Mouse (Mus musculus) CH12.LX (cell line): ENCODE measurements at regions not wholly inside any gene's neighbourhood (a gene's known extent, or its start where the extent isn't known, plus 50 kb on each side); places are given as distances from the start of the nearest gene placed in this dataset.

Experiments
- DNase-seq: peaks from one replicate; pipeline ENCODE4 v3.0.0-alpha.2; 2013; ENCODE audit errors: extremely low read depth
- H3K27ac ChIP-seq: 2 replicates; pipeline ENCODE4 v1.5.1; 2012; ENCODE audit warnings: low read depth, mild to moderate bottlenecking, control low read depth, moderate library complexity; ENCODE audit not compliant: insufficient read depth
- H3K27me3 ChIP-seq: replicated peaks from 2 replicates; pipeline ENCODE3; 2012; ENCODE audit warnings: inconsistent platforms
- H3K36me3 ChIP-seq, 2 experiments: replicated peaks in 1 of 2; 2 replicates each; pipeline versions ENCODE3 to v1.6.1; 2012; ENCODE audit warnings: inconsistent platforms in 1 of 2, low read length in 1 of 2, mild to moderate bottlenecking in 1 of 2, mixed read lengths in 1 of 2, moderate library complexity in 1 of 2; ENCODE audit not compliant: control insufficient read depth in 1 of 2, insufficient read depth in 1 of 2
- H3K4me1 ChIP-seq, 2 experiments: 2 replicates each; pipeline ENCODE4 v1.6.1; 2012; ENCODE audit warnings: inconsistent platforms in 1 of 2, moderate library complexity in 1 of 2; ENCODE audit not compliant: insufficient read depth in 2 of 2, control insufficient read depth in 1 of 2
- H3K4me2 ChIP-seq: 2 replicates; pipeline ENCODE4 v1.6.1; 2012; ENCODE audit warnings: low read depth, mild to moderate bottlenecking, control low read depth; ENCODE audit not compliant: poor library complexity, insufficient read depth, severe bottlenecking
- H3K4me3 ChIP-seq, 3 experiments: fragments of 150-350 bp in 1 of 3; sonication (generic) in 1 of 3; replicated peaks in 1 of 3; 2 replicates each; pipeline versions ENCODE3 to v1.5.1; 2011 to 2012; ENCODE audit warnings: low read depth in 2 of 3, low read length in 2 of 3, mild to moderate bottlenecking in 2 of 3, moderate library complexity in 2 of 3, control low read depth in 1 of 3, improper control_type of control experiment in 1 of 3, inconsistent platforms in 1 of 3, mixed read lengths in 1 of 3; ENCODE audit not compliant: poor library complexity in 1 of 3
- H3K79me2 ChIP-seq: replicated peaks from 2 replicates; pipeline ENCODE4 v1.6.1; 2012; ENCODE audit warnings: mild to moderate bottlenecking, moderate library complexity; ENCODE audit not compliant: control insufficient read depth, poor library complexity, insufficient read depth, severe bottlenecking; ENCODE audit errors: extremely low read depth
- H3K9ac ChIP-seq: 2 replicates; pipeline ENCODE4 v1.6.1; 2012; ENCODE audit warnings: low read depth, mild to moderate bottlenecking, control low read depth, moderate library complexity; ENCODE audit not compliant: insufficient read depth
- H3K9me3 ChIP-seq: replicated peaks from 2 replicates; pipeline ENCODE3; 2012; ENCODE audit warnings: low read length, inconsistent platforms, mixed read lengths
- CHD1 ChIP-seq: IDR thresholded peaks from 2 replicates; pipeline ENCODE4 v1.6.1; 2012; ENCODE audit warnings: low read depth, low read length, improper control_type of control experiment, inconsistent platforms
- CHD2 ChIP-seq: IDR thresholded peaks from 2 replicates; pipeline ENCODE4 v1.6.1; 2011; ENCODE audit warnings: low read length, improper control_type of control experiment
- CTCF ChIP-seq, 2 experiments: IDR thresholded peaks in 1 of 2; conservative IDR thresholded peaks in 1 of 2; 2 replicates each; pipeline ENCODE4 v1.5.1; 2011 to 2012; ENCODE audit warnings: low read depth in 2 of 2, low read length in 2 of 2, improper control_type of control experiment in 1 of 2, inconsistent platforms in 1 of 2, mild to moderate bottlenecking in 1 of 2, moderate library complexity in 1 of 2
- ELF1 ChIP-seq: IDR thresholded peaks from 2 replicates; pipeline ENCODE4 v1.6.1; 2014; ENCODE audit warnings: low read depth, mild to moderate bottlenecking, inconsistent platforms, low read length, improper control_type of control experiment
- EP300 ChIP-seq: IDR thresholded peaks from 2 replicates; pipeline ENCODE4 v1.6.1; 2011; ENCODE audit warnings: low read length, improper control_type of control experiment
- ETS1 ChIP-seq: conservative IDR thresholded peaks from 2 replicates; pipeline ENCODE4 v1.6.1; 2012; ENCODE audit warnings: low read depth, mild to moderate bottlenecking, inconsistent platforms, low read length, improper control_type of control experiment, moderate library complexity
- GABPA ChIP-seq: IDR thresholded peaks from 2 replicates; pipeline ENCODE4 v1.6.1; 2012; ENCODE audit warnings: low read depth, low read length, improper control_type of control experiment, inconsistent platforms; ENCODE audit not compliant: insufficient replicate concordance
- HCFC1 ChIP-seq: IDR thresholded peaks from 2 replicates; pipeline ENCODE4 v1.6.1; 2012; ENCODE audit warnings: low read depth, mild to moderate bottlenecking, inconsistent platforms, low read length, improper control_type of control experiment
- JUN ChIP-seq: IDR thresholded peaks from 2 replicates; pipeline ENCODE4 v1.6.1; 2011; ENCODE audit warnings: low read depth, mild to moderate bottlenecking, low read length, improper control_type of control experiment, moderate library complexity; ENCODE audit not compliant: insufficient read depth
- KAT2A ChIP-seq: IDR thresholded peaks from 2 replicates; pipeline ENCODE4 v1.6.1; 2012; ENCODE audit warnings: low read length, improper control_type of control experiment, inconsistent platforms; ENCODE audit not compliant: insufficient replicate concordance
- MAFK ChIP-seq: IDR thresholded peaks from 2 replicates; pipeline ENCODE4 v1.6.1; 2011; ENCODE audit warnings: low read length, improper control_type of control experiment; ENCODE audit not compliant: insufficient replicate concordance
- MAX ChIP-seq: IDR thresholded peaks from 2 replicates; pipeline ENCODE4 v1.6.1; 2011; ENCODE audit warnings: low read length, improper control_type of control experiment
- MAZ ChIP-seq: IDR thresholded peaks from 2 replicates; pipeline ENCODE4 v1.6.1; 2012; ENCODE audit warnings: low read depth, mild to moderate bottlenecking, inconsistent platforms, low read length, improper control_type of control experiment, moderate library complexity
- MEF2A ChIP-seq: IDR thresholded peaks from 2 replicates; pipeline ENCODE4 v1.6.1; 2014; ENCODE audit warnings: low read depth, mild to moderate bottlenecking, inconsistent platforms, low read length, improper control_type of control experiment, borderline replicate concordance
- MXI1 ChIP-seq: IDR thresholded peaks from 2 replicates; pipeline ENCODE4 v1.6.1; 2011; ENCODE audit warnings: mild to moderate bottlenecking, low read depth, low read length, improper control_type of control experiment
- MYC ChIP-seq: IDR thresholded peaks from 2 replicates; pipeline ENCODE4 v1.6.1; 2011; ENCODE audit warnings: low read depth, mild to moderate bottlenecking, improper control_type of control experiment, low read length
- NRF1 ChIP-seq: IDR thresholded peaks from 2 replicates; pipeline ENCODE4 v1.6.1; 2014; ENCODE audit warnings: low read depth, mild to moderate bottlenecking, inconsistent platforms, low read length, improper control_type of control experiment, moderate library complexity
- PAX5 ChIP-seq: IDR thresholded peaks from 2 replicates; pipeline ENCODE4 v1.6.1; 2012; ENCODE audit warnings: low read length, inconsistent platforms, mixed read lengths
- POLR2AphosphoS2 ChIP-seq: IDR thresholded peaks from 2 replicates; pipeline ENCODE4 v1.6.1; 2011; ENCODE audit warnings: low read depth, low read length, improper control_type of control experiment
- RAD21 ChIP-seq: IDR thresholded peaks from 2 replicates; pipeline ENCODE4 v1.6.1; 2011; ENCODE audit warnings: low read depth, mild to moderate bottlenecking, low read length, improper control_type of control experiment, moderate library complexity
- TCF12 ChIP-seq: IDR thresholded peaks from 2 replicates; pipeline ENCODE4 v1.6.1; 2014; ENCODE audit warnings: low read depth, mild to moderate bottlenecking, inconsistent platforms, low read length, improper control_type of control experiment
- UBTF ChIP-seq: IDR thresholded peaks from 2 replicates; pipeline ENCODE4 v1.6.1; 2012; ENCODE audit warnings: low read depth, mild to moderate bottlenecking, inconsistent platforms, low read length, improper control_type of control experiment, moderate library complexity
- ZKSCAN1 ChIP-seq: IDR thresholded peaks from 2 replicates; pipeline ENCODE4 v1.6.1; 2012; ENCODE audit warnings: low read depth, inconsistent platforms, low read length, improper control_type of control experiment, borderline replicate concordance
- ZMIZ1 ChIP-seq: IDR thresholded peaks from 2 replicates; pipeline ENCODE4 v1.6.1; 2012; ENCODE audit warnings: low read depth, mild to moderate bottlenecking, inconsistent platforms, low read length, improper control_type of control experiment
- dilution Hi-C: fragments of 300-500 bp; cut with MboI; formaldehyde crosslinking; loops from 2 replicates; pipeline ENCODE4 v1.14.3; 2020; ENCODE audit warnings: low sequenced_read_pairs; ENCODE audit not compliant: extremely low pct_unique_long_range_greater_than_20kb, extremely low pct_ligation_motif_present
- in situ Hi-C: fragments of 300-500 bp; cut with MboI; formaldehyde crosslinking; loops from 3 replicates; pipeline ENCODE4 v1.14.3; 2019; ENCODE audit warnings: low sequenced_read_pairs, low pct_ligation_motif_present, low pct_unique_long_range_greater_than_20kb, mixed read lengths

GRCm38 (mm10) chr8:39426770-39427169, 1248.1 kb upstream of the Adam24 start:
- no peak overlapping the region for H3K4me3 ChIP-seq
- no peak overlapping the region for H3K4me2 ChIP-seq
- no peak overlapping the region for H3K27ac ChIP-seq
- H3K9ac ChIP-seq = no peak overlapping the region
- H3K79me2 ChIP-seq = no peaks in the 10 kb centered on the region
- dilution Hi-C loops (no loop called here), in situ Hi-C loops (no loop called here)
- no peak for DNase-seq
- TF ChIP-seq MAFK = no peak
- no peak for TF ChIP-seq CHD1
- TF ChIP-seq ETS1 = no peak
- no peak for TF ChIP-seq JUN
- no peak for TF ChIP-seq ELF1
- TF ChIP-seq POLR2AphosphoS2 = no peak
- TF ChIP-seq KAT2A = no peak
- TF ChIP-seq HCFC1 = no peak
- TF ChIP-seq RAD21 = no peak
- no peak for TF ChIP-seq MAX
- no peak for TF ChIP-seq MAZ
- no peak for TF ChIP-seq MEF2A
- no peak for TF ChIP-seq MYC
- TF ChIP-seq ZMIZ1 = no peak
- TF ChIP-seq CHD2 = no peak
- no peak for TF ChIP-seq NRF1
- TF ChIP-seq UBTF = no peak
- no peak for TF ChIP-seq GABPA
- TF ChIP-seq CTCF (conservative IDR thresholded peaks at IDR 0.05 in 1 of 2, IDR thresholded peaks at IDR 0.05 in 1 of 2; ENCODE audit: low read depth in 2 of 2, low read length in 2 of 2) = no peak
- H3K9me3 ChIP-seq = no peaks in the 10 kb centered on the region
- H3K27me3 ChIP-seq = no peaks in the 10 kb centered on the region
- no peaks in the 10 kb centered on the region for H3K36me3 ChIP-seq
- H3K4me1 ChIP-seq = no peaks in the 10 kb centered on the region

GRCm38 (mm10) chr8:39427402-39427801, 1247.5 kb upstream of the Adam24 start:
- H3K4me2 ChIP-seq = no peak overlapping the region
- no peaks in the 10 kb centered on the region for H3K4me1 ChIP-seq

More at GRCm38 (mm10) chr8:39427402-39427801, 1247.5 kb upstream of the Adam24 start:
- H3K9ac ChIP-seq = no peak overlapping the region
- dilution Hi-C loops (no loop called here), in situ Hi-C loops (no loop called here)
- no peak for DNase-seq
- no peaks in the 10 kb centered on the region for H3K79me2 ChIP-seq
- H3K9me3 ChIP-seq = no peaks in the 10 kb centered on the region
- H3K27ac ChIP-seq = no peak overlapping the region
- H3K4me3 ChIP-seq = no peak overlapping the region
- no peaks in the 10 kb centered on the region for H3K27me3 ChIP-seq
- H3K36me3 ChIP-seq = no peaks in the 10 kb centered on the region
- TF ChIP-seq MYC = no peak
- no peak for TF ChIP-seq TCF12
- no peak for TF ChIP-seq GABPA
- TF ChIP-seq EP300 = no peak
- no peak for TF ChIP-seq MXI1
- TF ChIP-seq PAX5 = no peak
- no peak for TF ChIP-seq ZKSCAN1
- no peak for TF ChIP-seq CHD1
- no peak for TF ChIP-seq JUN
- no peak for TF ChIP-seq MAZ
- no peak for TF ChIP-seq ZMIZ1
- TF ChIP-seq ELF1 = no peak
- TF ChIP-seq KAT2A = no peak
- TF ChIP-seq CTCF (conservative IDR thresholded peaks at IDR 0.05 in 1 of 2, IDR thresholded peaks at IDR 0.05 in 1 of 2; ENCODE audit: low read depth in 2 of 2, low read length in 2 of 2) = no peak
- TF ChIP-seq POLR2AphosphoS2 = no peak
